Mouse (Mus musculus) myocyte (in vitro differentiated cells): ENCODE measurements around the gene Lgals2.

Source experiments
- CEBPB ChIP-seq: IDR thresholded peaks from 2 replicates; pipeline ENCODE4 v1.6.1; 2011; ENCODE audit warnings: mild to moderate bottlenecking, moderate library complexity; ENCODE audit not compliant: poor library complexity, insufficient read depth, severe bottlenecking
- E2F4 ChIP-seq: IDR thresholded peaks from one replicate; pipeline ENCODE4 v1.6.1; 2011; ENCODE audit warnings: mild to moderate bottlenecking, control low read depth, moderate library complexity; ENCODE audit not compliant: insufficient read depth
- MAX ChIP-seq: IDR thresholded peaks from one replicate; pipeline ENCODE4 v1.6.1; 2011; ENCODE audit warnings: low read depth, mild to moderate bottlenecking, control low read depth
- MYOD1 ChIP-seq, 3 experiments: IDR thresholded peaks; one replicate each; pipeline ENCODE4 v1.6.1; 2011; ENCODE audit warnings: control low read depth in 2 of 3, low read depth in 2 of 3, mild to moderate bottlenecking in 2 of 3, moderate library complexity in 1 of 3; ENCODE audit not compliant: insufficient read length in 2 of 3, control insufficient read depth in 1 of 3
- POLR2A ChIP-seq: IDR thresholded peaks from one replicate; pipeline ENCODE4 v1.6.1; 2011; ENCODE audit warnings: low read depth, mild to moderate bottlenecking, control low read depth, moderate library complexity; ENCODE audit not compliant: insufficient read length
- POLR2AphosphoS2 ChIP-seq: IDR thresholded peaks from one replicate; pipeline ENCODE4 v1.6.1; 2011; ENCODE audit warnings: low read depth, control low read depth; ENCODE audit not compliant: insufficient read length
- SRF ChIP-seq: IDR thresholded peaks from one replicate; pipeline ENCODE4 v1.6.1; 2011; ENCODE audit warnings: low read depth; ENCODE audit not compliant: control insufficient read depth, insufficient read length
- TCF12 ChIP-seq: IDR thresholded peaks from one replicate; pipeline ENCODE4 v1.6.1; 2011; ENCODE audit warnings: mild to moderate bottlenecking, control low read depth; ENCODE audit not compliant: poor library complexity, insufficient read depth, severe bottlenecking
- USF1 ChIP-seq: IDR thresholded peaks from one replicate; pipeline ENCODE4 v1.6.1; 2011; ENCODE audit warnings: low read depth, mild to moderate bottlenecking, control low read depth, moderate library complexity

DNA sequence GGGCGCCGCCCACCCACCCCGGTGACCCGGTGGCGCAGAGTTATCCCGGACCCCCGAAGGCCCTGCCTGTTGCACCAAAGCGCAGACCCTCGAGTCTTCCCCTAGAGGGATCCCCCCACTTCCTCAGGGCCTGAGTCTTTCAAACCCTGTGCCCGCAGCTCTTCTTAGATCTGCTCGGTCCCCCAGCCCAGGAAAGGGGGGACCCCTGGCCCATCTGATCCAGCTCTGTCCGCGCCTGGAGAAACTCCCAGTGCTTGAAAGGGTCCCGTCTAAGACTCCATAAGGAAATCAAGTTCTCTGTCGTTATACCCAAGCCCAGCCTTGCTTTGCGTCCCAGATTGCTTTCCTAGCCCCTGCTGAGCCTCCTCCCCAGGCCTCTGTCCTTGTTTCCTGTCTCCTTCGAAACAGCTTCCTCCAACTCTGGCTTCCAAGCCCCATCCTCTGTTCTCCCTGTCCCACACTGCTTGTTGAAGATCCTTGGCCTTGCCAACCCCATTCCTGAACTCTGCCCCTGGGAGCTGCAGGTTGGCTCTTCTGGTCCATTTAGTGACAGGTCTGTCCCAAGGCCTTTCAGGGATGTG, 22.6 kb upstream of the Lgals2 start:
- TF ChIP-seq POLR2A (no peak), USF1 (no peak), TCF12 (no peak), MAX (no peak), SRF (no peak), CEBPB (no peak), E2F4 (no peak), POLR2AphosphoS2 (no peak), MYOD1 (IDR thresholded peaks at IDR 0.05; ENCODE audit: control insufficient read depth in 1 of 3, insufficient read length in 2 of 3, low read depth in 2 of 3) (no peak)
